Mouse (Mus musculus): ENCODE results near the gene Mill1. TPM values are rescaled to one million over a fixed set of nuclear protein-coding genes. Genes with fewer than 3 reads are reported as not detected.

Mill1 gene
- polyA plus RNA-seq (2012; rRNA removed; ENCODE audit: low replicate concordance), result 0.63 and 1.2 TPM in 2 replicates

GRCm38 (mm10) chr7:18245047-18245446, at the start of gene Mill1:
Gene Mill1, plus strand, starts transcription at chr7:18245347.

Other genes with a start within 250 kb of the Mill1 start
- gene Ceacam13, start 235.5 kb upstream of the Mill1 start, polyA plus RNA-seq (2012; rRNA removed; ENCODE audit: low replicate concordance), result not detected in 2 replicates
- not detected in 2 replicates for gene Ceacam12, start 179.4 kb upstream of the Mill1 start, polyA plus RNA-seq (2012; rRNA removed; ENCODE audit: low replicate concordance)
- not detected in 2 replicates for gene Igfl3, start 68.9 kb upstream of the Mill1 start, polyA plus RNA-seq (2012; rRNA removed; ENCODE audit: low replicate concordance)
- not detected in 2 replicates for gene Psg18, start 109.7 kb downstream of the Mill1 start, polyA plus RNA-seq (2012; rRNA removed; ENCODE audit: low replicate concordance)
- not detected in 2 replicates for gene Psg28, start 186.7 kb downstream of the Mill1 start, polyA plus RNA-seq (2012; rRNA removed; ENCODE audit: low replicate concordance)
- gene Psg26, start 238.8 kb downstream of the Mill1 start, polyA plus RNA-seq (2012; rRNA removed; ENCODE audit: low replicate concordance), result not detected in 2 replicates